Mouse (Mus musculus) G1E (cell line): ENCODE results near the gene Phykpl.

Experiments
- CTCF ChIP-seq: IDR thresholded peaks from 2 replicates; pipeline ENCODE4 v1.5.1; 2012; ENCODE audit warnings: low read depth, low read length, inconsistent platforms, mixed read lengths
- GATA1 ChIP-seq: IDR thresholded peaks from 2 replicates; pipeline ENCODE4 v1.6.1; 2012; ENCODE audit warnings: borderline replicate concordance, low read length, inconsistent platforms, mixed read lengths
- POLR2AphosphoS5 ChIP-seq: IDR thresholded peaks from 2 replicates; pipeline ENCODE4 v1.6.1; 2012; ENCODE audit warnings: low read depth, low read length, inconsistent platforms; ENCODE audit not compliant: insufficient replicate concordance
- TAL1 ChIP-seq: conservative IDR thresholded peaks from 2 replicates; pipeline ENCODE4 v1.6.1; 2012; ENCODE audit warnings: low read depth, low read length, inconsistent platforms, mixed read lengths

DNA sequence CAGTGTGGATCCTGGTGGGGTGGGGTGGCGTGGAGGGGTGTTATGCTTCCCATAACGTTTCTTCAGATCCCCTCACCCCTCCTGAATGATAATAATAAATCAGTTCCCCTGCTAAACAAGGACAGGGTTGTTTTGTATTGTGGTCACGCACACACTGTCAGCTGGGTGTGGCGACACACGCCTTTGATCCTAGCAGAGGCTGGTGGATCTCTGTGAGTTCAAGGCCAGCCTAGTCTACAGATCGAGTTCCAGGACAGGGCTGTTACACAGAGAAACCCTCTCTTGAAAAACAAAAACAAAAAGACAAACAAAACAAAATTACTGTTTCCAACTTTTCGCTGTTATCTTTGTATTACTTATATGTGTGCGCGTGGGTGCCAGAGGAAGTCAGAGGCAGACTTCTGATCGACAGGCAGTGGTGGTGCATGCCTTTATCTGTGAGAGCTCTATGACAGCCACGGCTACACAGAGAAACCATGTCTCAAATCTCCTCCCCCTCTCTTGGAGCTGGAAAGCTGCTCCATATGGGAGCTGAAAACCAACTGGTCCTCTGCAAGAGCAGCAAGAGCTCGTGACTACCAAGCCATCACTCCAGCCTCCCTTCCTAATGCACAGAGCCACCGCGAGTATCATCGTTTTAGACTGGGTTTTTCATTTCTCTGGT lies 45.2 kb downstream of the Phykpl start:
- TF ChIP-seq TAL1 (no peak), CTCF (no peak), GATA1 (no peak), POLR2AphosphoS5 (no peak)
